Mouse (Mus musculus) forebrain, embryonic 13.5 days (tissue): ENCODE data around the gene Lysmd2. TPM values are rescaled to one million over a fixed set of nuclear protein-coding genes. Genes with fewer than 3 reads are reported as not detected.
"Not testable (repeated sequence)": the region's sequence is repeated elsewhere in the genome, so short reads cannot be mapped to it uniquely, and the experiment has no call there.

ENCODE experiments used
- ATAC-seq: fragments of 200-750 bp; cut with Nextera tagmentation; 2 replicates; pipeline ENCODE4 v1.8.0; 2017
- H3K27ac ChIP-seq: fragments of 300-500 bp; sonication (generic); 2 replicates; pipeline ENCODE4 v1.5.1; 2015; ENCODE audit warnings: inconsistent platforms, mild to moderate bottlenecking, moderate library complexity
- H3K27me3 ChIP-seq: fragments of 300-500 bp; sonication (generic); 2 replicates; pipeline ENCODE4 v1.6.1; 2015; ENCODE audit warnings: mild to moderate bottlenecking, inconsistent platforms
- H3K36me3 ChIP-seq: fragments of 300-500 bp; sonication (generic); 2 replicates; pipeline ENCODE4 v1.6.1; 2015; ENCODE audit warnings: mild to moderate bottlenecking, inconsistent platforms; ENCODE audit not compliant: poor library complexity, severe bottlenecking
- H3K4me1 ChIP-seq: fragments of 300-500 bp; sonication (generic); 2 replicates; pipeline ENCODE4 v1.6.1; 2015; ENCODE audit warnings: inconsistent platforms
- H3K4me2 ChIP-seq: fragments of 300-500 bp; sonication (generic); 2 replicates; pipeline ENCODE4 v1.6.1; 2015; ENCODE audit warnings: inconsistent platforms, mild to moderate bottlenecking, moderate library complexity
- H3K4me3 ChIP-seq: fragments of 300-500 bp; sonication (generic); 2 replicates; pipeline ENCODE4 v1.5.1; 2015; ENCODE audit warnings: mild to moderate bottlenecking, inconsistent platforms
- H3K9ac ChIP-seq: fragments of 300-500 bp; sonication (generic); 2 replicates; pipeline ENCODE4 v1.6.1; 2015; ENCODE audit warnings: mild to moderate bottlenecking, inconsistent platforms
- H3K9me3 ChIP-seq: fragments of 300-500 bp; sonication (generic); replicated peaks from 2 replicates; pipeline ENCODE4 v1.6.1; 2016; ENCODE audit warnings: inconsistent platforms
- WGBS: fragments of 180-500 bp; shearing (Covaris S2); methylation state at CpG from one replicate; pipeline ENCODE4 v1.1.7; 2015; 5-methylcytosine and 5-hydroxymethylcytosine counted together
- polyA plus RNA-seq: library from polyadenylated mRNA; unstranded; fragments of >200 nt; fragmentation: Nextera tagmentation; extraction: Ambion mirVana; gene quantifications from 2 replicates; pipeline ENCODE4 v1.2.1, GENCODE M21; 2015

The Lysmd2 gene
- polyA plus RNA-seq, 1 experiment from 2014 or later = 16.3 TPM

DNA sequence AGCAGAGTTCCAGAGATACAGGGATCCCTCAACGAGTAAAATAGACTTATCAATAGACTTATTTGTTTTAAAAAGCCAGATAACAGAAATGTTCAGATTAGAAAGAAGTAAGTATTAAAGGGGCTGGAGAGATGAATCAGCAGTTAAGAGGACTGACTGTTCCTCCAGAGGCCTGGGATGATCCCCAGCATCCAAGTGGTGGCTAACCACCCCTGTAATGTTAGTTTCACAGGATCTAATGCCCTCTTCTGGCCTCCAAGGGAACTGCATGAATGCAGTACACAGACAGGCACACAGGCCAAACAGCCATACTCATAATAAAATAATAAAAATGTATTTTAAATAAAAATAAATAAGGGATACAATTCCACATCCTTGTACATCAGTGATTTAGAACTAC lies 7.4 kb downstream of the Lysmd2 start:
- H3K9me3 ChIP-seq = no peaks in the 10 kb centered on the region
- ATAC-seq = no peak
- H3K27me3 ChIP-seq = no peaks in the 10 kb centered on the region
- no peak overlapping the region for H3K4me2 ChIP-seq
- 24% methylated on average over 1 of the region's 1 CpGs for WGBS
- H3K4me3 ChIP-seq = no peak overlapping the region
- no peak overlapping the region for H3K9ac ChIP-seq
- no peak overlapping the region for H3K27ac ChIP-seq
- H3K36me3 ChIP-seq = no peaks in the 10 kb centered on the region
- no peaks in the 10 kb centered on the region for H3K4me1 ChIP-seq

- ATAC-seq = no peak
- no peak overlapping the region for H3K9ac ChIP-seq
- H3K4me2 ChIP-seq = no peak overlapping the region
- H3K27ac ChIP-seq = no peak overlapping the region
- H3K4me1 ChIP-seq = no peaks in the 10 kb centered on the region
- H3K27me3 ChIP-seq = no peaks in the 10 kb centered on the region
- H3K4me3 ChIP-seq = no peak overlapping the region
- no peaks in the 10 kb centered on the region for H3K9me3 ChIP-seq
- 89% methylated on average over 8 of the region's 8 CpGs for WGBS
- no peaks in the 10 kb centered on the region for H3K36me3 ChIP-seq
Measured at GRCm38 (mm10) chr9:75633603-75634002, 8.1 kb downstream of the Lysmd2 start.

- peaks cover 3% of the 10 kb centered on the region; the same call in 1 of the 2 replicates for H3K36me3 ChIP-seq
- no peak overlapping the region for H3K4me2 ChIP-seq
- no peaks in the 10 kb centered on the region for H3K4me1 ChIP-seq
- H3K4me3 ChIP-seq = no peak overlapping the region
- 83% methylated on average over 4 of the region's 4 CpGs for WGBS
- H3K27me3 ChIP-seq = no peaks in the 10 kb centered on the region
- H3K27ac ChIP-seq = no peak overlapping the region
- no peaks in the 10 kb centered on the region for H3K9me3 ChIP-seq
- no peak overlapping the region for H3K9ac ChIP-seq
- no peak for ATAC-seq
Measured at GRCm38 (mm10) chr9:75634226-75634625, 8.7 kb downstream of the Lysmd2 start.

DNA sequence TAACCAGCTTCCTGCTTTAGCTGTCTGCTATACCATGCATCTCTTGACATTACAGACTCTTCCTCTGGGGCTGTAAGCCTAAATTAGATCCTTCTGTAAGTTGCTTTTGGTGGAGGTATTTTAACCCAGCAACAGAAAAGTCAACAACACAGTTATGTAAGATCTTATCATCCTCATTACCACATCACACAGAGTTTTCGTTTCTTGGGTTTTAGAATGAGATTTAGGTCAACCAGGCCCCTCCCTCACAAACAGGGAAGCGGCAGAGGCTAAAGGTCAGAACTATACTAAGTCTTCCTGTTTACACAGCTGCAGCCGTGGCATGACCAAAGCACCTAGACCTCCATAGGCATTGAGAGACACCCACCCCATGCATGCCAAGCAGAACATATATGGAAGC lies 19.9 kb downstream of the Lysmd2 start:
- peaks cover 88% of the 10 kb centered on the region for H3K36me3 ChIP-seq
- no peaks in the 10 kb centered on the region for H3K9me3 ChIP-seq
- ATAC-seq = no peak
- no peak overlapping the region for H3K4me2 ChIP-seq
- no peak overlapping the region for H3K9ac ChIP-seq
- H3K27me3 ChIP-seq = no peaks in the 10 kb centered on the region
- H3K4me3 ChIP-seq = no peak overlapping the region
- WGBS = 74% methylated on average over 3 of the region's 3 CpGs
- H3K4me1 ChIP-seq = no peaks in the 10 kb centered on the region
- H3K27ac ChIP-seq = no peak overlapping the region

- Histone ChIP-seq H3K27ac (no peak overlapping the region), H3K36me3 (peaks cover 75% of the 10 kb centered on the region), H3K27me3 (no peaks in the 10 kb centered on the region), H3K9me3 (no peaks in the 10 kb centered on the region), H3K4me3 (no peak overlapping the region), H3K9ac (no peak overlapping the region), H3K4me1 (no peaks in the 10 kb centered on the region), H3K4me2 (no peak overlapping the region)
- WGBS = 79% methylated on average over 12 of the region's 12 CpGs
- ATAC-seq = no peak
Measured at GRCm38 (mm10) chr9:75653981-75654911, 28.7 kb downstream of the Lysmd2 start.

GRCm38 (mm10) chr9:75656456-75656855 lies 30.9 kb downstream of the Lysmd2 start:
- H3K36me3 ChIP-seq = peaks cover 74% of the 10 kb centered on the region
- not testable (repeated sequence) for ATAC-seq, H3K4me2 ChIP-seq, H3K9ac ChIP-seq, H3K9me3 ChIP-seq, H3K27ac ChIP-seq, H3K4me1 ChIP-seq, H3K27me3 ChIP-seq, H3K4me3 ChIP-seq
- WGBS = 85% methylated on average over 3 of the region's 3 CpGs

GRCm38 (mm10) chr9:75660917-75661316 lies 35.4 kb downstream of the Lysmd2 start:
- Histone ChIP-seq H3K4me1 (no peaks in the 10 kb centered on the region), H3K9ac (no peak overlapping the region), H3K4me3 (no peak overlapping the region), H3K27me3 (no peaks in the 10 kb centered on the region), H3K9me3 (no peaks in the 10 kb centered on the region), H3K4me2 (no peak overlapping the region), H3K27ac (no peak overlapping the region), H3K36me3 (peaks cover 69% of the 10 kb centered on the region)
- 93% methylated on average over 8 of the region's 8 CpGs for WGBS
- ATAC-seq = no peak

DNA sequence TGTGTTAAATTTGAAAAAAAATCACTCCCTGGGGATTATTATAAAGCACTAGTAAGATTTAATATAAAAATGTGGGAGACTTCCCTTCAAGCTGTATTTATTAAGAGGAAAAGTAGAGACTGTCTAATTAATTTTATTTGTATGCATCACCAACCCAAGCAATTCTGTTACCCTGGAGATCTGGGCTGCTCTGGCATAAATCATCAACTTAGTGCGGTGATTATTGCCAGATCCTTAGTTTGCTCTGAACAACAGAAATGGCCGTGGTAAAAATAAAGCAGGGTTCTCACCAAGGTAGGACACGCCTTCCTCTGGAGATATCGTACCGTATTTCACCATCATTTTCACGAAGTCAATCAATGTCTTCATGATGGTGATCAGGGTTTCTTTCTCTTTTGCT lies 39.8 kb downstream of the Lysmd2 start:
- Histone ChIP-seq H3K4me2 (no peak overlapping the region), H3K27ac (no peak overlapping the region), H3K27me3 (no peaks in the 10 kb centered on the region), H3K36me3 (peaks cover 82% of the 10 kb centered on the region), H3K9me3 (no peaks in the 10 kb centered on the region), H3K4me1 (no peaks in the 10 kb centered on the region), H3K4me3 (no peak overlapping the region), H3K9ac (no peak overlapping the region)
- WGBS = 84% methylated on average over 6 of the region's 6 CpGs
- no peak for ATAC-seq

- Histone ChIP-seq H3K36me3 (peaks cover 75% of the 10 kb centered on the region), H3K4me1 (no peaks in the 10 kb centered on the region), H3K27ac (no peak overlapping the region), H3K27me3 (no peaks in the 10 kb centered on the region), H3K4me2 (no peak overlapping the region), H3K4me3 (no peak overlapping the region), H3K9ac (no peak overlapping the region), H3K9me3 (no peaks in the 10 kb centered on the region)
- 82% methylated on average over 5 of the region's 5 CpGs for WGBS
- no peak for ATAC-seq
Measured at GRCm38 (mm10) chr9:75666612-75667011, 41.1 kb downstream of the Lysmd2 start.

- H3K27me3 ChIP-seq = no peaks in the 10 kb centered on the region
- no peak overlapping the region for H3K4me3 ChIP-seq
- no peak for ATAC-seq
- 56% methylated on average over 6 of the region's 6 CpGs for WGBS
- no peaks in the 10 kb centered on the region for H3K9me3 ChIP-seq
- no peak overlapping the region for H3K9ac ChIP-seq
- no peak overlapping the region for H3K4me2 ChIP-seq
- no peaks in the 10 kb centered on the region for H3K4me1 ChIP-seq
- H3K27ac ChIP-seq = no peak overlapping the region
- peaks cover 88% of the 10 kb centered on the region for H3K36me3 ChIP-seq
Measured at GRCm38 (mm10) chr9:75672769-75673168, 47.2 kb downstream of the Lysmd2 start.

DNA sequence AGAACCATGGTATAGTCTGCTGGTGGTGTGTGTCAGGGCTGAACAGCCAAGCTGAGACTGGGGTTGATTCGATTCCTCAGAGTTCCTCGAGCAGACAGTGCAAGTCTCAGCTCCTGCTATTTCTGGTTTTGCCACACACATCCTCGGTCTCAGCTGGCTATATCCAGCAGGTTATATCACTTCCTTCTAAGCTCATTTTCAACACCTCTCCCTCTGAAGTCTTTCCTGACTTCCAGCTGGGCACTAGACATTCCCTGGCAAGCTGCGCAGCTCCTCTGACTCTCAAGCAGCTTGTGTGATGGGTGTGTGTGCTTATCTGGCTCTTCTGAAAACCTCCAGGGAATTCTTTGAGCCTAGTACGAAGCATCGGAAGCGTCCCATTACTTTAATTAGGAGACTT lies 50.7 kb downstream of the Lysmd2 start:
- Histone ChIP-seq H3K27ac (no peak overlapping the region), H3K4me2 (no peak overlapping the region), H3K9ac (no peak overlapping the region), H3K4me1 (no peaks in the 10 kb centered on the region), H3K9me3 (no peaks in the 10 kb centered on the region), H3K36me3 (peaks cover 70% of the 10 kb centered on the region), H3K4me3 (no peak overlapping the region), H3K27me3 (no peaks in the 10 kb centered on the region)
- no peak for ATAC-seq
- WGBS = 86% methylated on average over 7 of the region's 7 CpGs

GRCm38 (mm10) chr9:75678341-75678740 lies 52.8 kb downstream of the Lysmd2 start:
- 81% methylated on average over 7 of the region's 7 CpGs for WGBS
- peaks cover 57% of the 10 kb centered on the region for H3K36me3 ChIP-seq

GRCm38 (mm10) chr9:75679629-75680028 lies 54.1 kb downstream of the Lysmd2 start:
- Histone ChIP-seq H3K4me2 (no peak overlapping the region), H3K36me3 (peaks cover 44% of the 10 kb centered on the region), H3K4me3 (no peak overlapping the region), H3K9ac (no peak overlapping the region), H3K27ac (no peak overlapping the region), H3K4me1 (peaks cover 14% of the 10 kb centered on the region), H3K27me3 (no peaks in the 10 kb centered on the region), H3K9me3 (no peaks in the 10 kb centered on the region)
- 71% methylated on average over 4 of the region's 4 CpGs for WGBS
- ATAC-seq = no peak

More at GRCm38 (mm10) chr9:75678341-75678740, 52.8 kb downstream of the Lysmd2 start:
- H3K9me3 ChIP-seq = no peaks in the 10 kb centered on the region
- no peaks in the 10 kb centered on the region for H3K27me3 ChIP-seq
- peaks cover 12% of the 10 kb centered on the region for H3K4me1 ChIP-seq
- no peak overlapping the region for H3K27ac ChIP-seq
- H3K4me3 ChIP-seq = no peak overlapping the region
- no peak for ATAC-seq
- H3K4me2 ChIP-seq = no peak overlapping the region
- H3K9ac ChIP-seq = no peak overlapping the region
